Mouse (Mus musculus): ENCODE measurements around the gene Clec18a. TPM values are rescaled to one million over a fixed set of nuclear protein-coding genes. Genes with fewer than 3 reads are reported as not detected.

The Clec18a gene
- total and polyA plus RNA-seq, 3 experiments = not detected

DNA sequence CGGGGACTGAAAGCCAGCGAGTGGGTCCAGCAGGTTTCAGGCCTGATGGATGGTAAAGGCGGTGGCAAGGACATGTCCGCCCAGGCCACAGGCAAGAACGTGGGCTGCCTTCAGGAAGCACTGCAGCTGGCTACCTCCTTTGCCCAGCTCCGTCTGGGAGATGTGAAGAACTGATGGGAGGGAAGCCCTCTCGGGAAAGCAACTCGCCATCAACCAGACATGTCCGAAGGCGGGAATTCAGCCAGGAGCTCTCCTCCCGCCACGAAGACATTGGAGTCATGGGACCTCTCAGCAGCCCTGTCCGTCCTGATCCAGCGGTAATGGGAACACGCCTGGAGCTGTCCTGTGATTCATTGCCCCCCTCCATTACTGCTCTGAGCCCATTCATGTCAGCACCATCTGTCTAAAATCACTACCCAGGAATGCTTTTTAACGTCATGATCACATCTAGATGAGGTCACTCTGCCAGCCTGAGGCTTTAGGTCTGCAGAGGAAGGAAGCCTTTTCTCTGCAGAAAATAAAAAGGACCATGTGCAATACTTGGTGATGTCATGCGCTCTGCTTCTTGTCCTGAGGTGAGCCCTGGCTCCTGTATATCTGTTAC is 37.1 kb downstream of the Clec18a start:
- no peak overlapping the region for H3K4me3 ChIP-seq (replicated peaks in 1 of 3; ENCODE audit: low read depth in 2 of 3, low read length in 2 of 3, poor library complexity in 1 of 3)
- H3K79me2 ChIP-seq (replicated peaks; ENCODE audit: control insufficient read depth, extremely low read depth, insufficient read depth, poor library complexity, severe bottlenecking) = peaks cover 17% of the 10 kb centered on the region; the same call in 1 of the 2 replicates
- peaks cover 61 to 76% of the 10 kb centered on the region in 2 experiments for H3K36me3 ChIP-seq (replicated peaks in 1 of 2; ENCODE audit: control insufficient read depth in 1 of 2, insufficient read depth in 1 of 2, low read length in 1 of 2)
- H3K9ac ChIP-seq (ENCODE audit: insufficient read depth, low read depth) = no peak overlapping the region
- no peaks in the 10 kb centered on the region for H3K9me3 ChIP-seq (replicated peaks; ENCODE audit: low read length)
- dilution Hi-C loops (cut with MboI; ENCODE audit: extremely low pct_ligation_motif_present, extremely low pct_unique_long_range_greater_than_20kb, low sequenced_read_pairs) = no loop called here
- peaks cover under 1% of the 10 kb centered on the region for H3K27me3 ChIP-seq (replicated peaks)
- no peak overlapping the region for H3K4me2 ChIP-seq (ENCODE audit: insufficient read depth, low read depth, poor library complexity, severe bottlenecking)
- in situ Hi-C loops (cut with MboI; ENCODE audit: low pct_ligation_motif_present, low pct_unique_long_range_greater_than_20kb, low sequenced_read_pairs) = no loop called here
- no peak for DNase-seq (ENCODE audit: extremely low read depth)
- no peak overlapping the region for H3K27ac ChIP-seq (ENCODE audit: insufficient read depth, low read depth)
- peaks cover 5 to 22% of the 10 kb centered on the region in 2 experiments for H3K4me1 ChIP-seq (ENCODE audit: control insufficient read depth in 1 of 2, insufficient read depth in 2 of 2)
- no peak for TF ChIP-seq SIN3A (IDR thresholded peaks at IDR 0.05; ENCODE audit: low read length)
- TF ChIP-seq TBP (conservative IDR thresholded peaks at IDR 0.05; ENCODE audit: low read depth, low read length) = no peak
- TF ChIP-seq NRF1 (IDR thresholded peaks at IDR 0.05; ENCODE audit: low read depth, low read length) = no peak

DNA sequence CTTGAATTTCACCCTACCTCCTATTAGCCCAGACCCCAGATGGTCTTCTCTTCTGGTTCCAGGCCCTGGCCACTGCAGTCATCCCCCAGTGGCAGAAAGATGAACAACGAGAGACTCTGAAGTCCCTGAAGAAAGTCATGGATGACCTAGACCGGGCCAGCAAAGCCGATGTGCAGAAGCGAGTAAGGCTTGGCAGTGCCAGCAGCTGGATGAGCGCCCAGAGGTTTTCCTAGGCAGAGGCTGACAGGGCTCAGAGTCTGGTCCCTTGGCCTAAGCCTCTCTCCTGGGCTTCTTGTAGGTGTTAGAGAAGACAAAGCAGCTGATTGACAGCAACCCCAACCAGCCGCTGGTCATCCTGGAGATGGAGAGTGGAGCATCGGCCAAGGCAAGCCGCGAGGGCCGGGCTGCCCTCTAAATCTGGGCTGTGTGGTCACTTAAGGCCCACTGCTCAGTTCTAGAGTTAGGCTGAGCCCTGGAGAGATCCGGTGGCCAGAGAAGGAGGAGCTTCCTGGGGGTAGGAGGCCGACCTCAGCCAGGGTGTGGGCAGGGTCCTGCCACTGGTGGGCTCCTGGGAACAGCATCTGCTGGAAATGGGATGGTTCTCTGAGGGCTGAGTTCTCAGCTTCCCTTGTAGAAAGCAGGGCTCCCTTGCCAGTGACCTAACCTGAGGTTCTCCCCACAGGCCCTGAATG is 38.3 kb downstream of the Clec18a start:
- H3K4me1 ChIP-seq (ENCODE audit: control insufficient read depth in 1 of 2, insufficient read depth in 2 of 2) = peaks cover 3 to 15% of the 10 kb centered on the region in 2 experiments
- H3K4me2 ChIP-seq (ENCODE audit: insufficient read depth, low read depth, poor library complexity, severe bottlenecking) = no peak overlapping the region
- H3K9me3 ChIP-seq (replicated peaks; ENCODE audit: low read length) = no peaks in the 10 kb centered on the region
- DNase-seq (ENCODE audit: extremely low read depth) = no peak
- dilution Hi-C loops (cut with MboI; ENCODE audit: extremely low pct_ligation_motif_present, extremely low pct_unique_long_range_greater_than_20kb, low sequenced_read_pairs) = no loop called here
- H3K27ac ChIP-seq (ENCODE audit: insufficient read depth, low read depth) = no peak overlapping the region
- no peak overlapping the region for H3K4me3 ChIP-seq (replicated peaks in 1 of 3; ENCODE audit: low read depth in 2 of 3, low read length in 2 of 3, poor library complexity in 1 of 3)
- no peaks in the 10 kb centered on the region for H3K27me3 ChIP-seq (replicated peaks)
- peaks cover 17% of the 10 kb centered on the region; the same call in 1 of the 2 replicates for H3K79me2 ChIP-seq (replicated peaks; ENCODE audit: control insufficient read depth, extremely low read depth, insufficient read depth, poor library complexity, severe bottlenecking)
- TF ChIP-seq ETS1 (conservative IDR thresholded peaks at IDR 0.05; ENCODE audit: low read depth, low read length) (no peak), POLR2A (IDR thresholded peaks at IDR 0.05; ENCODE audit: low read depth, low read length) (0 out of 2 replicates have a peak, but pooled peaks have one; percentile 13)
- H3K36me3 ChIP-seq (replicated peaks in 1 of 2; ENCODE audit: control insufficient read depth in 1 of 2, insufficient read depth in 1 of 2, low read length in 1 of 2) = peaks cover 73 to 88% of the 10 kb centered on the region in 2 experiments
- no peak overlapping the region for H3K9ac ChIP-seq (ENCODE audit: insufficient read depth, low read depth)
- in situ Hi-C loops (cut with MboI; ENCODE audit: low pct_ligation_motif_present, low pct_unique_long_range_greater_than_20kb, low sequenced_read_pairs) = no loop called here

DNA sequence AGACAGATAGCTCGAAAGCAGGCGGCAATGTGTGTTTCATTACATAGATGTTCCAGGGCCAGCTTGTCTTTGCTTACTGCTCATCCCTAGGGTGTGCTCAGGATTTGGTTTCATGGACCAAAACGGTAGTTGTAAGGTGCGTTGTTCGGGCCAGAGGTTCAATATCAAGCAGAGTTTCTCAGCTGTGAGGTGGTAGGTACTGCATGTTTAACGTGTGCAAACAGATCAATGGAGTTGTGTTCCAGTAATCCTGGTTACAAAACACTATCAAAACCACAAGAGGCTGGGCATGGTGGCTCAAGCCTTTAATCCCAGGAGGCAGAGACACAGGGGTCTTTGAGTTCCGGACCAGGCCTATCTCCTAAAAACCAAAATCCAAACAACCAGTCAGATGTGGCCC is 43.1 kb downstream of the Clec18a start:
- no peak for TF ChIP-seq UBTF (IDR thresholded peaks at IDR 0.05; ENCODE audit: low read depth, low read length)
- TF ChIP-seq ZC3H11A (IDR thresholded peaks at IDR 0.05; ENCODE audit: low read depth, low read length) = no peak
- TF ChIP-seq IRF4 (IDR thresholded peaks at IDR 0.05; ENCODE audit: low read depth, low read length) = no peak
- no peak for TF ChIP-seq SIN3A (IDR thresholded peaks at IDR 0.05; ENCODE audit: low read length)
- TF ChIP-seq CTCF (conservative IDR thresholded peaks at IDR 0.05 in 1 of 2, IDR thresholded peaks at IDR 0.05 in 1 of 2; ENCODE audit: low read depth in 2 of 2, low read length in 2 of 2) = no peak
- TF ChIP-seq EP300 (IDR thresholded peaks at IDR 0.05; ENCODE audit: low read length) = no peak
- no peak for TF ChIP-seq MAZ (IDR thresholded peaks at IDR 0.05; ENCODE audit: low read depth, low read length)
- no peak for TF ChIP-seq RCOR1 (conservative IDR thresholded peaks at IDR 0.05; ENCODE audit: low read depth, low read length)
- TF ChIP-seq BHLHE40 (IDR thresholded peaks at IDR 0.05; ENCODE audit: low read depth, low read length) = no peak
- TF ChIP-seq POLR2A (IDR thresholded peaks at IDR 0.05; ENCODE audit: low read depth, low read length) = no peak
- TF ChIP-seq MAX (IDR thresholded peaks at IDR 0.05; ENCODE audit: low read length) = no peak
- no peak for TF ChIP-seq TCF12 (IDR thresholded peaks at IDR 0.05; ENCODE audit: low read depth, low read length)
- no peak for TF ChIP-seq KAT2A (IDR thresholded peaks at IDR 0.05; ENCODE audit: insufficient replicate concordance, low read length)
- in situ Hi-C loops (cut with MboI; ENCODE audit: low pct_ligation_motif_present, low pct_unique_long_range_greater_than_20kb, low sequenced_read_pairs) = loop anchor here (5.0 kb wide), 1 partner anchor 207 kb away; no protein-coding TSS in a partner anchor
- Histone ChIP-seq H3K4me2 (ENCODE audit: insufficient read depth, low read depth, poor library complexity, severe bottlenecking) (no peak overlapping the region), H3K9ac (ENCODE audit: insufficient read depth, low read depth) (no peak overlapping the region), H3K4me1 (ENCODE audit: control insufficient read depth in 1 of 2, insufficient read depth in 2 of 2) (no peaks in the 10 kb centered on the region), H3K36me3 (replicated peaks in 1 of 2; ENCODE audit: control insufficient read depth in 1 of 2, insufficient read depth in 1 of 2, low read length in 1 of 2) (peaks cover 93 to 99% of the 10 kb centered on the region in 2 experiments), H3K4me3 (replicated peaks in 1 of 3; ENCODE audit: low read depth in 2 of 3, low read length in 2 of 3, poor library complexity in 1 of 3) (no peak overlapping the region), H3K27me3 (replicated peaks) (no peaks in the 10 kb centered on the region), H3K79me2 (replicated peaks; ENCODE audit: control insufficient read depth, extremely low read depth, insufficient read depth, poor library complexity, severe bottlenecking) (peaks cover 6% of the 10 kb centered on the region; the same call in 1 of the 2 replicates), H3K27ac (ENCODE audit: insufficient read depth, low read depth) (no peak overlapping the region), H3K9me3 (replicated peaks; ENCODE audit: low read length) (no peaks in the 10 kb centered on the region)
- dilution Hi-C loops (cut with MboI; ENCODE audit: extremely low pct_ligation_motif_present, extremely low pct_unique_long_range_greater_than_20kb, low sequenced_read_pairs) = no loop called here
- no peak for DNase-seq (ENCODE audit: extremely low read depth)

All from CH12.LX (cell line).